Mouse (Mus musculus) layer of hippocampus, adult 8-10 months (tissue): ENCODE measurements around the gene Thrb. TPM values are rescaled to one million over a fixed set of nuclear protein-coding genes. Genes with fewer than 3 reads are reported as not detected.

Source experiments
- DNase-seq, 2 experiments: peaks; one replicate each; pipeline ENCODE4 v3.0.0; 2022; ENCODE audit warnings: low spot score in 2 of 2
- total RNA-seq, 4 experiments: library from RNA; stranded (reverse); gene quantifications; 2 replicates each; pipeline ENCODE4 v1.2.4; 2022

Gene Thrb
- total RNA-seq, 4 experiments from 2014 or later: 51.1 to 64.3 (median 52.5) TPM

DNA sequence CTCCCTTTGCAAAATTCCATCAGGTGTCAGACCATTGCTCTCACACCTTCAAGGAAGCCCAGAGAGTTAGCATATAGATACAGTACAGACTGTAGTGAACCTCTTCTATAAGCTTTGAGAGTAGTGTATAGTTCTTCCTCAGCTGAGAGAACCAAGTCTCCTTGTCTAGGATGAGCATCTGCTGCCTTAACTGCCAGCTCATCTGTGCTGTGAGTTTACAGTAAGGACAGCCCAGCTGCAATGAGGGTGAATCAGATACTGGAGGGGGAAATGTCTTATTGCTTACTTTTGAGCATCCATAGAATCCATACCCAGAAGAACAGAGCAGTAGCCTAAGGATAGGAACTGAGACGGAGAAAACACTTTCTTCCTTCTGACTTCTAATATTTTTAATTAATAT lies 367.8 kb downstream of the Thrb start:
- no peak for DNase-seq

DNA sequence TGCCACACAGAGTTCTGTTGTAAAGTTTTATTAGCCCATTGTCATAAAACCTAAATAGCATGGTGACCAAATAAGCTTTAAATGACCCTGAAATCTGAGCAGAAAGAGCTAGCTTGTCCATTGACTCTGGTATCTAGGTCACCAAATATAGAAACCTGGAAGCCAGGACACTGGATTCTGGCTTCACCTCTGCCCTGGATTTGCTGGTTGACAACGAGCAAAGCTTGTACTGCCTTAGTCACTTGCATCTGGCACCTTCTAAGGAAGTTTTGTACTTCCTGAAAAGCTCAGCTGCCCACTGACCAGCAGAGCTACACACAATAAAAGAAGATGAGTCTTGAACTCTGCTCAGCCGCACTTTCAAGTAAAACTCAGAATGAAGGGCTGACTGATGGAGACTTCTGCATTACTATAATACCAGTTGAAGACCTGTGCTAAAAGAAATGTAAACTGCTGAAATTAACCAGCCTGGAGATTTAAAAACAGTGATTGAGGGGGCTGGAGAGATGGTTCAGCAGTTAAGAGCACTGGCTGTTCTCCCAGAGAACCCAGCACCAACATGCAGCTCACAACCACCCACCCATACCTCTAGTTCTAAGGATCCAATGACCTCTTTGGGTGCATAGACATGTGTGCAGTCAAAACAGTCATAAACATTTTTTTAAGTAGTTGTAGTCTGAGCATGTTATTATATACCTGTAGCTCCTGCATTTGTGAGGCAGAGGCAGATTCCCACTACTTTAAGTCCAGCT lies 369.3 kb downstream of the Thrb start:
- DNase-seq: no peak

DNA sequence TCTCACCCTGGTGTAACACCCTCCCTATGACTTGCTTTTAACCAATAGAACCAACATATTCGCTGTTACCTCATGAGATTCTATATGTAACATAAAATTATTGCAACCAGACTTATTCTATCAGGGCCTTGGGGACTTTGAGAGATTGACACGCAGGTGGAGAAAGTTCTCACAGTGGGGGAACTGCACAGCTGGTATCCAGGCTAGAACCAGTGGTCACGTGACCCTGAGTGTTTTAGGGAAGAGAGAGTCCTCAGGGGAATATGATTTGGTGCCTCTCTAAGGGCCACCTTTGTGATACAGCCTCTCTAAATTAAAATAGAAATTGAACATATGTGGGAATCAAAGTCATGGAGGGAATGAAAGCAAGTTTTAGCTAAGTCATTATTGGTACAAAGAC lies 371.9 kb downstream of the Thrb start:
- DNase-seq: no peak

DNA sequence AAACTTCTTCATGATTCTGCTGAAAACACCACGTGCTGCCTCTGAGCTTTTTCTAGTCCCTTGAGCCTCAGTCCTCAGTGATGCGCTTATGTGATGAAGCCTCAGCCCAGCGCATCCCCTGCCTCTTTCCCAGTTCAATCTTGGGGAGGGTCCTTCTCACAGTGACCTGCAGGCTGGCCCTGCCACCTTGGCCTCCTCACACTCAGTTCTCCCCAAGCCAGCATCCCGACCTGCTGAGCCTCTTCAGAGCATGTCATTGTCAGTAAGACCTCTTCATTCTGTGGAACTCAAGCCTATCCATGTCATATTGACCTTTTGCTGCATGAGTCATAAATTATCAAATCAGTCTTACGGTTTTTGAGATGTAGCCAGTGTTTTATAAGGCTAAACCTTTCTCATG lies 376.5 kb downstream of the Thrb start:
- no peak for DNase-seq

DNA sequence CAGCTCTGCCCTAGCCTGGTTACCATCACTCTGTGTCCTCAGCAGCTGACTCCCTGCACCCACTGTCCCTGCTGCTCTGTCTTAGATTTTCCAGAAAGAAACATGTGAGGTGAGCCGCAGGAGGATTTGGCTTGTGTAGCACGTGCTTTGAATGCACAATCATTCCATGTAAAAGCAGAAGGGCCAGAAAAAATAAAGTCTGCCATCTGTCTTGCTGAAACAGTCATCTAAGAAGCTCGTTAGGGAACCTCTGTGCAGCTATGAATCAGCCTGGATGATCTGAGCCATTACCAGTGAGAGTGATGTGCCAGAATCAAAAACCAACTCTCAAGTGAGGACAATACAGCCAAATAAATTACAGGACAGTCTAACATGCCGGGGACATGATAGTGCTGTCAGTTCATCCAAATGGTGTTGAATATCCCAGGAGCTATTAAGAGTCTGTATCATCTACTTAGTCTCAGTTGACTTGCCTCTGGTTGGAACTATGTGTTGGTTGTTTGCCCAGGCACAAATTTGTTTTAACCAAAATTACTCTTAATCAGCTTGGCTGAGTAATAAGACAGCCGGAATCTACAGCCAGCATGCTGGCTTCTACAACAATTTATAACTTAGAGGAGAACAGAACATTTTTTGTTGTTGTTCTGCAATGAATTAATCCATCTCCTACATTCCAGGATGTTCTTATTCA lies 402.2 kb downstream of the Thrb start:
- peak; percentile 59 to 66 for DNase-seq
